Mouse (Mus musculus) spleen, adult 2 months (tissue): ENCODE data around the gene Pisd. TPM values are rescaled to one million over a fixed set of nuclear protein-coding genes. Genes with fewer than 3 reads are reported as not detected.
"Not testable (repeated sequence)": the region's sequence is repeated elsewhere in the genome, so short reads cannot be mapped to it uniquely, and the experiment has no call there.

ENCODE experiments used
- DNase-seq, 2 experiments: peaks; one replicate each; pipeline versions ENCODE4 v3.0.0 to v3.0.0-alpha.2; 2012 to 2021; ENCODE audit warnings: low spot score in 2 of 2, low read depth in 1 of 2
- H3K27ac ChIP-seq: fragments of 200-500 bp; 2 replicates; pipeline ENCODE4 v1.5.1; 2012; ENCODE audit warnings: low read length, inconsistent platforms; ENCODE audit not compliant: insufficient read depth
- H3K27me3 ChIP-seq: fragments of 200-500 bp; 2 replicates; pipeline ENCODE4 v1.6.1; 2012; ENCODE audit warnings: mild to moderate bottlenecking, moderate library complexity, low read length, inconsistent platforms; ENCODE audit not compliant: control insufficient read depth, insufficient read depth
- H3K36me3 ChIP-seq: fragments of 200-500 bp; 2 replicates; pipeline ENCODE4 v1.6.1; 2012; ENCODE audit warnings: mild to moderate bottlenecking, low read length, inconsistent platforms; ENCODE audit not compliant: control insufficient read depth, insufficient read depth
- H3K4me1 ChIP-seq: fragments of 200-500 bp; 2 replicates; pipeline ENCODE4 v1.6.1; 2011; ENCODE audit warnings: inconsistent platforms; ENCODE audit not compliant: control insufficient read depth, insufficient read depth, insufficient read length
- H3K4me3 ChIP-seq: fragments of 200-500 bp; 2 replicates; pipeline ENCODE4 v1.5.1; 2011; ENCODE audit warnings: mild to moderate bottlenecking, inconsistent platforms; ENCODE audit not compliant: insufficient read depth, insufficient read length; ENCODE audit errors: extremely low read depth
- CTCF ChIP-seq: fragments of 200-500 bp; IDR thresholded peaks from 2 replicates; pipeline ENCODE4 v1.5.1; 2011; ENCODE audit warnings: mild to moderate bottlenecking, inconsistent platforms; ENCODE audit not compliant: insufficient read depth, insufficient read length, insufficient replicate concordance; ENCODE audit errors: extremely low read depth
- POLR2A ChIP-seq: fragments of 200-500 bp; IDR thresholded peaks from 2 replicates; pipeline ENCODE4 v1.6.1; 2011; ENCODE audit warnings: low read depth, low read length, inconsistent platforms
- WGBS: fragments of 180-500 bp; shearing (Covaris S2); methylation state at CpG from one replicate; pipeline ENCODE4 v1.1.7; 2018; 5-methylcytosine and 5-hydroxymethylcytosine counted together
- polyA plus RNA-seq: library from polyadenylated mRNA; depleted of rRNA; stranded (reverse); fragments of >200 nt; gene quantifications from 2 replicates; pipeline ENCODE4 v1.2.3, GENCODE M21; 2012

The Pisd gene
- polyA plus RNA-seq, 1 experiment, result 32.3 TPM

DNA sequence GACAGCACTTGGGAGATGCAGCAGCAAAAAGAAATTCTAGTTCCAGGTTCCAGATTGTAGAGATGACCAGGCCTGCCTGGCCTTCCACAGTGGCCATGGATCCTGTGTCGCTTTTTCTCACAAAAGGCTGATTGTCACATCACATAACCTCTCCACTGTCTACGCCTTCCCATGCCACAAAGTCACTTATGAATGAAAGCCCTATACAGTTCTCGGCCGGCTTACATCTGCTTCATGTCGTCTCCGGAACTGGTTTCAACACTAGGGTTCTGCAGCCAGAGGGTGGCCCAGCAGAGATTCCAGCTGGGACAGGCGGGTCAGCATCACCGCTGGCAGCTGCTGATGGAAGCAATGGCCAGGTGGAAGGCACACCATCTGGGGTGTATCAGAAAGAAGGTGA, 56.6 kb downstream of the Pisd start:
- 94% methylated on average over 8 of the region's 8 CpGs for WGBS

DNA sequence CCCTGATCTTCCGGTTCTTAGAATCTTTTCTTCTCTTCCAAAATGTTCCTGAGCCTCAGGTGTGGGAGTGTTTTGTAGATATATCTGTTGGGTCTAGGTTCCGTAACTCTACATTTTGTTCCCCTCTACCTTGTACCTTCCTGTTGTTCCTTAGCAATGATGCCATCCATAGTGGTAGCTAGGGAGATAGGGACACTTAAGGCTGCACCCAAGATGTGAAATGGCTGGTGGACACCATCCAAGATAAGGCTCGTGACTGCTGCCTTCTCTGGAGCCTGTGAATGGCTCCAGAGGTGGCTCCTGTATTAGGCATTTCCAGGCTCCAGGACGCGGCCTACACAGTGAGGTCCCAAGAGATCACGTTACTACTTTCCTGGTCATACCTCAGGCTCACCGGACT, 57.1 kb downstream of the Pisd start:
- 89% methylated on average over 7 of the region's 7 CpGs for whole genome bisulfite sequencing
- H3K27me3 ChIP-seq, result no peaks in the 10 kb centered on the region
- no peak overlapping the region for H3K27ac ChIP-seq
- H3K36me3 ChIP-seq, result no peaks in the 10 kb centered on the region
- TF ChIP-seq CTCF, result no peak
- no peak for TF ChIP-seq POLR2A
- no peaks in the 10 kb centered on the region for H3K4me1 ChIP-seq
- no peak overlapping the region for H3K4me3 ChIP-seq
- DNase-seq, result no peak

More for the DNA sequence above, 56.6 kb downstream of the Pisd start:
- DNase-seq, result no peak
- TF ChIP-seq CTCF (no peak), POLR2A (no peak)
- Histone ChIP-seq H3K36me3 (0 out of 2 replicates have a peak, but pooled peaks cover 2% of the 10 kb centered on the region), H3K27ac (no peak overlapping the region), H3K4me3 (no peak overlapping the region), H3K27me3 (no peaks in the 10 kb centered on the region), H3K4me1 (no peaks in the 10 kb centered on the region)

DNA sequence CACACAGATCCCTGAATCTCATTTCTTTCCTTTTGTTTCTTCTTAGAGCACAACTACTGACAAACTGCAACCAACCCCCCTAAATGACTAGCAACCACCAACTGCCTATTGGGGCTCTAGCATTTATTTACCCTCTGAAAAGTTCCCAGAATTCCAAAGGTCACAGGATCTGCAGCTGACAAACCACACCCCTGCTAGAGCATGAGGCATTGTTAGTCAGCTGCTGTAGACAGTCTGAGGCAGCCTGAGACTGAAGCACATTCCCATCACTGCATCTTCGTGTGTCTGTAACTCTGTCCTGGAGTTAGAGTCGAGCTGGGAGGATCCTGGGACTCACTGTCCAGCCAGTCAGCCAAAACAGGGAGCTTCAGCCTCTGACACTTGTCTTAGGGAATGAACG, 60.0 kb downstream of the Pisd start:
- WGBS, result 75% methylated on average over 3 of the region's 3 CpGs
- H3K36me3 ChIP-seq, H3K27me3 ChIP-seq, H3K4me1 ChIP-seq, H3K27ac ChIP-seq, H3K4me3 ChIP-seq, DNase-seq: not testable (repeated sequence)

DNA sequence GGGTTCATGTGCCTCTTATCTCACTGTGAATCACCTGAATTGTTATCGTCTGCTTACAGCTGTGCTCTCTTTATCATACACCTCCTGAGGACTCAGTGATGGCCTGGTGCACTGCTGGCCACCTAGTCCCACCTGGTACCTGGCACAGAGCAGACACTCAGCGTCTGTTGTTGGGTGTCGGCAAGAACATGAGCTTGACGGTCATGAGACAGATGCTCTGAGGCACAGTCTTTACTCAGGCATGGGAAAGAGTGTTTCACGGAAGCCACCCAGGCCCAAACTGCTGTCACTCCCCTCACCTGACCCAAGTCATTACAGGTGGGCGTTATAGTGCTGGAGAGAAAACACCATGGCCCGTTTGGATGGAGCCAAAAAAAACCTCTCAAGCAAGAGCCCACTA, 61.5 kb downstream of the Pisd start:
- TF ChIP-seq CTCF, result no peak
- TF ChIP-seq POLR2A, result no peak
- H3K4me3 ChIP-seq, result no peak overlapping the region
- DNase-seq, result no peak
- 86% methylated on average over 7 of the region's 7 CpGs for WGBS
- no peaks in the 10 kb centered on the region for H3K36me3 ChIP-seq
- H3K27me3 ChIP-seq, result no peaks in the 10 kb centered on the region
- H3K27ac ChIP-seq, result no peak overlapping the region
- H3K4me1 ChIP-seq, result no peaks in the 10 kb centered on the region

DNA sequence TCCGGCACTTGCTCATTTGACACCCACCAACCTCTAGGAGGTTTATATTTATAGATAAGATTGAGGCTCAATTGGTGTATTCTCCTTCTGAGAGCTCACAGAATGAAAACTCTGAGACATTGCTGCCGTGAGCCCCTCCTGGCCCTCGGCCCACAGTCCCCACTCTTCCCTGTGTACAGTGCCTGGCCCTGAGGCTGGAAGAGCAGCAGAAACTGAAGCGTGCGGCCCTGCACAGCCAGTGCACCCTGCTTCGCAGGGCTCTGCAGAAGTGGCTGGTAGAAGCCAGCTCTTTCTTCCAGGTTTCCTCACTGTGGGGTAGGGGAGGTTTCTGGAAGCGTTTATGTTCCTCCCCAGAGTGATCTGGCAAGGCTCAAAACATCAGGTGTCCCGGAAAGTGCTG, 62.7 kb downstream of the Pisd start:
- not testable (repeated sequence) for H3K27ac ChIP-seq, H3K4me1 ChIP-seq, DNase-seq, H3K4me3 ChIP-seq, H3K27me3 ChIP-seq, H3K36me3 ChIP-seq
- 90% methylated on average over 8 of the region's 8 CpGs for WGBS

DNA sequence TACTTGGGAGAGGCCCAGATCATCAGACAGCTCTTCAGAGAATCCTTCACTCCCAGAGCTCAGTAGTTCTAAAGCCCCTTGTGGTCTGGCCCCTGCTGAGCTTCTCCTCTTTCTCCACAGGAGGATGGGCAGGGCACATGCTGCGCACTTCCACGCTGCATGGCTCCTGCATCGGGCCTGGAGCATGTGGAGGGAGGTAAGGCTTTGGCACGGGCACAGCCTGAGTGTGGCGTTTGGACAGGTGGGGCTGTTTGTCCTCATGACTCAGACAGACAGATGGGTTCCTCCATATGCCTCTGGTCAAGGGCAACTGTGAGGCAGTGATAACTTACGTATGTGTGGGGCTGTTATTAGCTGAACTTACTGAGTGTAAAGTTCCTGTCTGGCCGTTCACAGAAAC, 63.2 kb downstream of the Pisd start:
- Histone ChIP-seq H3K27me3 (no peaks in the 10 kb centered on the region), H3K36me3 (no peaks in the 10 kb centered on the region), H3K4me1 (no peaks in the 10 kb centered on the region), H3K27ac (no peak overlapping the region), H3K4me3 (no peak overlapping the region)
- no peak for DNase-seq
- 89% methylated on average over 7 of the region's 7 CpGs for WGBS
- no peak for TF ChIP-seq POLR2A
- no peak for TF ChIP-seq CTCF

DNA sequence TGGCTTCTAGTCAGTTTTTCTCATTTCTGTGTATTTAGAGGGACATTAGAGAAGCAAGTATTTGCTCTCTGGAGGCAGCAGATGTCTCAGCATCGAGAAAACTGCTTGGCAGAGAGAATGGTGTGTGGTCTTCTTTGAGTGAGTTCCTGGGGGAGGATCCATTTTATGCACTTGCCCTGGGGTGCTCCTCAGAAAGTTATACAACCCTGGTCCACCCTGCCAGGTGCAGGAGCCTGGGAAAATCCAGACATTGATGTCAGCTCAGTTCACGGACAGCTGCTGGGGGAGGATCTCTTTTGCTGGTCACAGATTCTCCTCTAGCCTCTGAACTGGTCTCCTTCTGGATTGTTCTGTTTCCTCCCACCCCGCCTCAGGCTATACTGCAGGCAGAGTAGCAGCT, 64.1 kb downstream of the Pisd start:
- no peaks in the 10 kb centered on the region for H3K27me3 ChIP-seq
- no peak for TF ChIP-seq CTCF
- TF ChIP-seq POLR2A, result no peak

DNA sequence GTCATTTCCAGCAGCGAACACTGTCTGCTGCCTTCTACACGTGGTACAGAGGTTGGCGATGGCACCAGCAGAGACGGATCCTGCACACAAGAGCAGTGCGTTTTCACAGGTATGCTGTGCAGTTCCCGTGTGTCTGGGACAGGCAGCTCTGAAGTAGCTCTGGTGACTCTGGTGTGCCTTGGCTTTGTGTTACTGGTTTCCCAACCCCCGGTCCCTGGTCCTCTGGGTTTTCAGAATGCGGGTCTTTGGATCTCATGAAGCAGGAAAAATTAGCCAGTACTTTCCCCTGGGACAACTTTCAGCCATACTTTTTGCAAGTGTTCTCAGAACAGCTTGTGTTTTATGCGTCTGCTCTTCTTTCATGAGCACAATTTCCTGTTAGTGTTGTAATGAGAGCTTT, 65.0 kb downstream of the Pisd start:
- no peak overlapping the region for H3K4me3 ChIP-seq
- DNase-seq, result no peak
- no peaks in the 10 kb centered on the region for H3K36me3 ChIP-seq
- no peak overlapping the region for H3K27ac ChIP-seq
- H3K4me1 ChIP-seq, result no peaks in the 10 kb centered on the region
- WGBS, result 87% methylated on average over 9 of the region's 9 CpGs
- no peaks in the 10 kb centered on the region for H3K27me3 ChIP-seq
- TF ChIP-seq CTCF (no peak), POLR2A (no peak)

More for the DNA sequence above, 64.1 kb downstream of the Pisd start:
- DNase-seq, result no peak
- H3K36me3 ChIP-seq, result no peaks in the 10 kb centered on the region
- H3K4me1 ChIP-seq, result no peaks in the 10 kb centered on the region
- H3K4me3 ChIP-seq, result no peak overlapping the region
- no peak overlapping the region for H3K27ac ChIP-seq
- WGBS, result 80% methylated on average over 3 of the region's 3 CpGs
